Mouse (Mus musculus): ENCODE data around the gene Btn2a2.
A peak's percentile ranks its signal among the peaks of the same experiment; 100 is the strongest.

The Btn2a2 gene

GRCm38 (mm10) chr13:23488400-23489322, at the start of gene Btn2a2:
TSS of gene Btn2a2 (minus strand) at chr13:23488857.
- DNase-seq = peak; percentile 60 to 80

- DNase-seq = no peak
Measured at GRCm38 (mm10) chr13:23538249-23538648, 49.6 kb upstream of the Btn2a2 start.

GRCm38 (mm10) chr13:23537006-23537710, 48.5 kb upstream of the Btn2a2 start:
- DNase-seq = no peak

GRCm38 (mm10) chr13:23536076-23536822, 47.6 kb upstream of the Btn2a2 start:
- DNase-seq = no peak

- DNase-seq = peak; percentile 92
Measured at GRCm38 (mm10) chr13:23535137-23536075, 46.7 kb upstream of the Btn2a2 start, which contains the start of gene Hist1h3g. TSS of gene Hist1h3g (plus strand) at chr13:23535422.

GRCm38 (mm10) chr13:23534368-23535131, 45.9 kb upstream of the Btn2a2 start:
- peak in 1 of 2 experiments; percentile 5 for DNase-seq

- DNase-seq = peak; percentile 69 to 84
Measured at GRCm38 (mm10) chr13:23533560-23534367, 45.1 kb upstream of the Btn2a2 start, which contains the start of gene Hist1h2af. TSS of gene Hist1h2af (plus strand) at chr13:23533906.

- no peak for DNase-seq
Measured at GRCm38 (mm10) chr13:23532262-23533075, 43.8 kb upstream of the Btn2a2 start.

- DNase-seq = peak; percentile 97 to 98
Measured at GRCm38 (mm10) chr13:23530901-23531875, 42.5 kb upstream of the Btn2a2 start, which contains the start of gene Hist1h4h. TSS of gene Hist1h4h (plus strand) at chr13:23531050.

- peak; percentile 62 to 66 for DNase-seq
Measured at GRCm38 (mm10) chr13:23530181-23530900, 41.7 kb upstream of the Btn2a2 start.

- DNase-seq = no peak
Measured at GRCm38 (mm10) chr13:23529480-23530165, 41.0 kb upstream of the Btn2a2 start.

- no peak for DNase-seq
Measured at GRCm38 (mm10) chr13:23529005-23529404, 40.3 kb upstream of the Btn2a2 start.

GRCm38 (mm10) chr13:23526312-23526711, 37.7 kb upstream of the Btn2a2 start:
- peak; percentile 89 to 93 for DNase-seq

GRCm38 (mm10) chr13:23525901-23526300, 37.2 kb upstream of the Btn2a2 start:
- no peak for DNase-seq

GRCm38 (mm10) chr13:23524654-23525053, 36.0 kb upstream of the Btn2a2 start:
- peak; percentile 52 to 66 for DNase-seq

GRCm38 (mm10) chr13:23523976-23524375, 35.3 kb upstream of the Btn2a2 start:
- no peak for DNase-seq

Measured in kidney, postnatal 25 days (tissue).